Mouse (Mus musculus): ENCODE results near the gene Comp. TPM values are rescaled to one million over a fixed set of nuclear protein-coding genes. Genes with fewer than 3 reads are reported as not detected.
A peak's percentile ranks its signal among the peaks of the same experiment; 100 is the strongest.

The Comp gene
- 1 to 10 TPM; 8.9 to 9.9 TPM for total RNA-seq (2021)
- long read RNA-seq, experiment 1, partial matches to known transcripts: 10 of 13 reads
- long read RNA-seq, experiment 1, other reads (novel, unspliced or antisense): 1 of 13 reads
- long read RNA-seq, experiment 2, partial matches to known transcripts: 8 of 10 reads
- long read RNA-seq, experiment 2, other reads (novel, unspliced or antisense): 0 of 10 reads

DNA sequence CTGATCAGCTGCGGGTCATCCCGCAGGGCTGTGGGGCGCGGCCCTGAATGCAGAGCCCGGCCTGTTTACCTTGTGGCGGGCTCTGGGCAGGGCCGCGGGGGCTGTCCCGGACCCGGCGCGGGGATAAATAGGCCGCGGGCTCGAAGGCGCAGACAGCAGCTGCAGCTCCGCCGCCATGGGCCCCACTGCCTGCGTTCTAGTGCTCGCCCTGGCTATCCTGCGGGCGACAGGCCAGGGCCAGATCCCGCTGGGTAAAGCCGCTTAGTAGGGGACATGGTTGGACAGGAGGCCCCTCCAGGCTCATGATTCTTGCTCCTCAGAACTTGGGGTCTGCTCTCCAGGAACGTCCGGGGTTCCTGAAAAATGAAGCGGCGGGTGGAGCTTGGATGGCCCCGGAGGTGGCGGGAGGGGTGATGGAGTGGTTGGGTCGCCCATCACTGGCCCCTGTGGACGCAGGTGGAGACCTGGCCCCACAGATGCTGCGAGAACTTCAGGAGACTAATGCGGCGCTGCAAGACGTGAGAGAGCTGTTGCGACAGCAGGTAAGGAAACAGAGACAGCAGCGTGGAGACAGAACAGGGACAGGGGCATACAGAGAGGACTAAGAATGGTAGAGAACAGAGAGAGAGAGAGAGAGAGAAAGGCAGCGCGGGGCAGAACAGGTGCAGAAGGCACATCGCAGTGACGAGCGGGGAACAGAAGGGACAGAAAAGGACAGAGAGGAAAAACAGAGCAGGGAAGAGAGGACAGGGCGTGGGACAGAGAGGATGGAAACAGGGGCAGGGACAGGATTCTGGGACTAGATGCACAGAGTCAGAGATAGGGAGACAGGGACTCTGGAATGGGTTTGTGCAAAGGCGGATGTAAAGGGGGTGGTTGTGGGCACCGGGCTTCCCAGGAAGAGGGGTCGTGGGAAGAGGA lies at the start of gene Comp:
Comp (plus strand) TSS at position 162 of the 921 bp plus-strand sequence.
- intact Hi-C loops (cut with DNase I): no loop called here
- DNase-seq: no peak

DNA sequence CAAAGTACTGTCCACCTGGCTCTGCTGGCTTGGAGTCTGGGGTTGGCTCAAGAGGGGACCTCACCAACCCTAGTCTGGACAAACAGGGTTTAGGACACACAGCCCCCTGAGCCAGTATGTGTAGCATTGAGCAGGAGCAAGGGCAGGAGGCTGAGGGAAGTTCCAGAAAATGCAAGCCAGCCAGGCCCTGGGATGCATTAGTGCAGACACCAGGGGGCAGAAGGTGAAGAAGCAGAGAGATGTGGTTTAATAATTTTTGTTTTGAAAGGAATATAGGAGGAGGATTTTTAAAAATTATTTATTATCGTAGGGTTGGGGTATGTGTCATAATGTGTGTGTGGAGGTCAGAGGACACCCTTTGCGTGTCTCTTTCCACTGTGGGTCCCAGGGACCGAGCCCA lies 49.6 kb upstream of the Comp start:
- no peak for DNase-seq
- intact Hi-C loops (cut with DNase I): no loop called here

DNA sequence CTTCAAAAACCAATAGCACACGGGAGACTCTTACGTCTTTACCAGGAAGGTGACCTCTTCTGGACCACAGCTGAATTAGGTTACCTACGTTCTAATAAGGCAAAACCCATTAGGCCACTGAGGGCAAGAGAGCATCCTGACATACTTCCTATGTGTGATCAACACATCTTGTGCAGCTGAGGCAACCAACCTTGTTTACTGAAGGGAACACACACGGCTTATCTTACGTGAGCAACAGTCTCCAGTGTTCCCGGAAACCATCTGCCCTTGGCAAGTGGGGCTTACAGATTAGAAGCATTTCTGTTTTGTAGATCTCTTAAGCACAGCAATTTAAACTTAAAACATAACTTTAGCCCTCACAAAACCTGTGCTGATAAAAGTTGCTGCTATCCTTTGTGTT lies 45.8 kb upstream of the Comp start:
- intact Hi-C loops (cut with DNase I): no loop called here
- no peak for DNase-seq

DNA sequence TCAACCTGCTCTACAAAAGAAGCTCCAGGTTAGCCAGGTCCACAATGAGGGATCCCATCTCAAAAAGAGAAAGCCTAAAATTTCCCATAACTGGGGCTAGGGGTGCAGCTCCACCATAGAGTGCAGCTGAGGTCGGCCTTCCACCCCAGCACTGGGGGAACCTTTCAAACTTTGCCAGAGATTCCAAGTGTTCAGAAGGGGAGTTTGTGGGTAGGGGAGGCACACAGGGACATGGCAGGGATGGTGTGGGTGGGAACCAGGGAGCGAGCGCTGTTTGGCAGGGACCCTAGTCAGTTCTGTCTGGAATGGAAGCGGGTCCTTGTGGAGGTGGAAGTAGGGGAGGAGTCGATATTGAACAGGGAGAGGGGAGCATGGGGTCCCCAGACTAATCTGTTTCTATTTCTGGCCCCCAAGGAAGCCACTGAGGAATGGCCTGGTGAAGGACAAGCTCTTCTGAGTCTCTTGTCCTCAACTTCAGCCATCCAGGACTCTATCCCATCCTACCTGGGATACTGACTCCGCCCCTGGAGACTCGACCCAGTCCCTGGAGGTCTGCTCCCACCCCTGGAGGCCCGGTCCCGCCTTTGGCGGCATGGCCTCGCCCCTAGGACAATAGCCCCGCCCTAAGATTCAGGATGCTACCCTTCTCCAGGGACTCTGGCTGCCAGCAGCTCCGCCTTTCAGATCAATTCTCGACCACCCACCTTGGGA lies 44.1 kb upstream of the Comp start, which contains the start of gene Gdf1:
Gdf1 (plus strand) TSS at position 694 of the 711 bp plus-strand sequence.
- intact Hi-C loops (cut with DNase I): no loop called here
- no peak for DNase-seq

DNA sequence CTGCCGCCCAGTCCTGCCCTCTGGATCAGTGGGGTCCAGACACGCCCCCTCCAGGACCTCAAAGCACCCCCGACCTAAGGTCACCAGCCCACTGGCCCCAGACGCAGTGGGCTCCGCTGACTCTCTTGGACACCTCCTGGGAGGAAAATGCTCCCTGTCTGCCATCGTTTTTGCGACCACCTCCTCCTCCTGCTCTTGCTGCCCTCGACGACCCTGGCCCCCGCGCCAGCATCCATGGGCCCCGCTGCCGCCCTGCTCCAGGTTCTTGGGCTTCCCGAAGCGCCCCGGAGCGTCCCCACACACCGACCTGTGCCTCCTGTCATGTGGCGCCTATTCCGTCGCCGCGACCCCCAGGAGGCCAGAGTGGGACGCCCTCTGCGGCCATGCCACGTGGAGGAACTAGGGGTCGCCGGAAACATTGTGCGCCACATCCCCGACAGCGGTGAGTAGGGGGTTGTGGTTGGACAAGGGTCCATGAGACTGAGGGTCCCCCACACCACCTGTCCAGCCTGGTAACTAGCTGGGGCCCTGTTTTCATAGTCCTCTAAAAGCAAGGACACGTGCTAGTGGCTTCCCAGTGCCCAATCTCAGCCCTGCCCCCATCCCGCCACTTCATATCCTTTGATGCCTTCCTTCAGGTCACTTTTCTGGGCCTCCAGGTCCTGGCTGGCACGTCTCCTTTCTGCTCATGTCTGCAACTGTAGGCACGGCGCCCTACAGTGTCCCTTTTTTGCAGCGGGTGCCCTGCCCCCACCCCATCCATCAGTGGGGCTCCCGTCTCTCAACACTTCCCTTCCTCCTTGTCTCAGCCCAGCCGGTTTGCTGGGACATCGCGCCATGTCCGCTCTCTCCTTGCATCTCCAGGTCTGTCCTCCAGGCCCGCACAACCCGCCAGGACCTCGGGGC lies 43.3 kb upstream of the Comp start:
- intact Hi-C loops (cut with DNase I): no loop called here
- no peak for DNase-seq

DNA sequence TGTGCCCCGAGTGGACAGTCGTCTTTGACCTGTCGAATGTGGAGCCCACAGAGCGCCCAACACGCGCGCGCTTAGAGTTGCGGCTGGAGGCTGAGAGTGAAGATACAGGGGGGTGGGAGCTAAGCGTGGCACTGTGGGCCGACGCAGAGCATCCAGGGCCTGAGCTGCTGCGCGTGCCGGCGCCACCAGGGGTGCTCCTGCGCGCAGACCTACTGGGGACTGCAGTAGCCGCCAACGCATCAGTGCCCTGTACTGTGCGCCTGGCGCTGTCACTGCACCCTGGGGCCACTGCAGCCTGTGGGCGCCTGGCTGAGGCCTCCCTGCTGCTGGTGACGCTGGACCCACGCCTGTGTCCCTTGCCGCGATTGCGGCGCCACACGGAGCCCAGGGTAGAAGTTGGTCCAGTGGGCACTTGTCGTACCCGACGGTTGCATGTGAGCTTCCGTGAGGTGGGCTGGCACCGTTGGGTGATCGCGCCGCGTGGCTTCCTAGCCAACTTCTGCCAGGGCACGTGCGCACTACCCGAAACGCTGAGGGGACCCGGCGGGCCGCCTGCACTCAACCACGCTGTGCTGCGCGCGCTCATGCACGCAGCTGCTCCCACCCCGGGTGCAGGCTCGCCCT lies 42.5 kb upstream of the Comp start:
- intact Hi-C loops (cut with DNase I): no loop called here
- DNase-seq: no peak

DNA sequence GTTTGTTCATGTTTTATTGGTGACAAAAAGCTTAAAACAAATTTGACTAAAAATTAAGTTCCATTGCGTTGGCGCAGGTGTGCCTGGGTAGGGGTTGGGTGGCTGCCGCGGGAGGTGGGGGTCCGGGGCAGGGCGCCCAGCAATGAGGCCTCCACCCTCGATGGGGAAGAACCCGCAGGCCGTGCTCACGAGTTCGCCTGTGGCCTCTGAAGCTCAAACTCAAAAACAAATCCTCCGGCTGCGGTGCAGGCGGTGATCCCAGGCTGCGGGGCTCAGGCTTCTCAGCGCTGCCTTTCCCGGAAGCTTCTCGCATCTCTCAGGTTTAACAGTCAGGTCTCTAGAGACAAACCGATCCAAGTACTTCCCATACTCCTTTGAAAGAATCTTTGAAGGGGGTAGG lies 41.8 kb upstream of the Comp start:
- intact Hi-C loops (cut with DNase I): no loop called here
- DNase-seq: no peak

DNA sequence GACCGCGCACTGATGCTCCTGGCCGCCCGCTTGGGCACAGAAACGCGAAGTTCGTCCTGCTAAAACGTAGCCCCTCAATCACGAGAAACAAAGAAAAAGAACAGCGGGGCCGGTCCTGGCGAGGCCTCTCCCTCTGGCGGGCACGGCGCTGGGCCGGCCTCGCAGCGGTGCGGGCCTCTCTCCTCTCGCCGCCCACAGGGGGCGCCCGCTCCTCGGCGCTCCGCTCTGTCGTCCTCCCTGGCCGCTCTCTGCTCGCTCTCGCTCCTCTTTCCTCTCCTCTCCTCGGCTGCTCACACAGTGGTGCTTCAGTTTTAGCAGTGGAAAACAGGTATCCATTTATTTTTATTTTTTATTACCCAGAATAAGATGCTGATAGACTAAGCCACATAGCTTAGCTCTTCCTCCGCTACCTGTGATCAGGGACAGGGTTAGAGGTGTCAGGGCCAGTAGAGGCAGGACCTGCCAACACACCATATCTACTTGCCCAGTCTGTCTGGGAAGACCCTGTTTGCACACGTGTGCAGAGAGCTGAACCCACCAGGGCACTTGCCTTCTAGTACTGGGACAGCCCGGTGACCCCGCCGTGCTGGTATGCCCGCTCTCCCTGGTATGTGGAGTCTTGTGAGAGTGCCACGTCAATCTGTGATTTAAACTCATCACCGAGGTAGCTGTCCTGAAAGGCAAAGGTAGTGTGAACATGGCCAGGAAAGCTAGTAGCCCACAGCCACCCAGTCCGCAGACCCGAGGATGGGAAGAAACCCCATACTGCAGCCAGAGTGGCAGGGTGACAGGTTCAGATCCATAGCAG lies 41.1 kb upstream of the Comp start:
- intact Hi-C loops (cut with DNase I): no loop called here
- peak in 1 of 2 experiments; percentile 56 for DNase-seq

DNA sequence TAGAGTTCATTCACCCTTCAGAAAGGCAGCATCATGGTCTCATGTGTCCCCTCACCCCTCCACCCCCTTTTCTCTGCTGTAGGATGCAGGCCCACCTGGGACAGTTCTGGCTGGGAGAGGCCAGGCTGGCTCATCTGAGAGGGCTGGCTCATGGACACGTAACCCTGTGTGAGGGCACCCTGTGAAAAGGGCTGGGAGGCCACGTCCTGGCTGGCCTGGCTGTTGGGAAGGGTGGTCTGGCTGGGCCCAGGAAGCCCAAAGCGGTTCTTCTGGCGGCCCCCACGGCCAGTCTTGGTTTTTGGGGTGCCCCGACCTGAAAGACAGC lies 40.5 kb upstream of the Comp start:
- intact Hi-C loops (cut with DNase I): no loop called here
- no peak for DNase-seq

DNA sequence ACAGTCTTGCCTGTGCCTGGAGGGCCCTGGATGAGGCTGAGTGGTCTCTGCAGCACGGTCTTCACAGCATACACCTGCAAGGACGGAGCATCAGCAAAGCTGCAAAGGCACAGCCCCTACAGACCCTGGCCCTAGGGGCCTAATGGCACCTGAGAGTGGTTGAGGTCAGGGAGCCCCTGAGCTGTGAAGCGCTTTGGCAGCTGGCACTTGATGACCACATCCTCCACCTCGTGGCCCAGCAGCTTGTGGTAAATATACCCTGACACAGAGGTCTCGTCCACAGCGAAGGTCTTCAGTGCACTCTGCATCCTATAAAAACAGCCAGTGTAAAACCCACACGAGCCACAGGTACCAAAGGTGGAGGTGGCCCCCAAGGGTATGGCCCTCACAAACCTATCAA lies 34.4 kb upstream of the Comp start:
- intact Hi-C loops (cut with DNase I): no loop called here

DNA sequence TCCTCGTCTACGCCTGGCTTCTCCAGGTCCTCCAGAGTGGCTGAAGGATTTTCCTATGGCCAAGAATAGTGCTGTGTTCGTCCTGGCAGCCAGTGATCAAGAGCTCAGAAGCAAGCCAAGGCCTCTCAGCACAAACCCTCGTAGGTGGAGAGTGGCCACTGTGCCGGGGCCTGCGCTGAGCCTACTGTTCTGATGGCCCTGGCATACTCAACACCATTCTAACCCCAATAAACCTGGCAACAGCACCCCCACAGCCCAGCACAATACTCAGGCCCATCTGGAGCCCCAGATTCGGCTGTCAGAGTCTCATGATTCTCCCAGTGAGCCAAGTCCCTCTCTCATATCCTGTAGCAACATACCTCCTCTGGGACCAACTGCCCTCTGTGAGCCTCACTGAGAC lies 32.7 kb upstream of the Comp start:
- intact Hi-C loops (cut with DNase I): no loop called here
- no peak for DNase-seq

More for the DNA sequence above, 34.4 kb upstream of the Comp start:
- DNase-seq: no peak

DNA sequence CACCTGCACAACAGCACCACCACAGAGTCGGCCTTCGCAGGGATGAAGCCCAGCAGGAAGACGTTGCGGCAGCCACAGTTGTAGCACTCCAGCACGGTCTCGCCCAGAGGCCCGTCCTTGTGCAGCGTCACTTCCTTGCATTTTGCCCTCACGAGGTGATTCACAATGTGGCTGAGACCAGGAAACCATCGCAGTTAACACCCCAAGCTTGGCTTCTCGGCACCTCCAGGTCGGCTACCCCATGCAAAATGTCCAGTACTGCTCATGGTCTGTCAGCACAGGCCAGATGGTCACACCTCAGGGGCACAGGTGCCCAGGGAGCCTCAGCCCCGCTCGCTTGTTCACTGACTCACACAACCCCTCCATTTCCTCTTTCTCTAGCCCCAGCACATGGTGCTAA lies 31.4 kb upstream of the Comp start:
- intact Hi-C loops (cut with DNase I): no loop called here
- DNase-seq: no peak

DNA sequence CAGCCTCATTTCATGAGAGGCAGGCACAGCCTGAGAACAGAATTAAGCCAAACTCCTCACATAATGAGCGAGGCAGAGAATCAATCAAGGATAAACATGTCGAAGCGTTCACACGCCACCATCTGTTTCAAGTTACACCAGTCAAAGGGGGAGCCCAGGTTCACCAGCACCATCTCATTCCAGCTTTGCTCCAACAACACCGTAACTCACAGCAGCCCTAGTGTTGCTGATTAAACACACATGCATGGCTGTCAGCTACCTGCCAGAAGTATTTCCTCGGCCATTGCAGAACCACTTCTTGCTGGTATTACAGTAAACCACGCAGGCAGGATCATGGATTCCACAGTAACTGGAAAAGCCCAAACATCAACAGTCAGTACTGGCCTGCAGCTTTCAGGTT lies 30.3 kb upstream of the Comp start:
- intact Hi-C loops (cut with DNase I): no loop called here
- DNase-seq: no peak

DNA sequence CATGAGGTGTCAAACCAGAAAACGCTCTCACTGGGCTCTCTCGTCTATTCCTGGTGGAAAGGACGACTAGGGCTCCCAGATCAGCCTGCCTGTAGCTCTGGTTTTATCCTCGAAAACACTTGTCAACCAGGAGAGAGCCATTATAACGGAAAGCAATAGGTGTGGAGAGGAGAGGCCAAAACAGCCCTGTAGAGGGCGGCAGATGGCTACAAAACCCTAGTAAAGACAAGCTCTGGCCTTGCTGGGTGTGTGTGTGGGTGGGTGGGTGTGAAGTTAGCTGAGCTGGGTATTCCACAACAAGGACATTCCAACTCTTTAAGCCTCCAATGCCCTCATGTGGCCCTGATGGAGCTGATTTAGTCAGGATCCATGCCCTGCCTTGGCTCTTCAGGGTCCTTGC lies 29.7 kb upstream of the Comp start:
- no peak for DNase-seq
- intact Hi-C loops (cut with DNase I): no loop called here

DNA sequence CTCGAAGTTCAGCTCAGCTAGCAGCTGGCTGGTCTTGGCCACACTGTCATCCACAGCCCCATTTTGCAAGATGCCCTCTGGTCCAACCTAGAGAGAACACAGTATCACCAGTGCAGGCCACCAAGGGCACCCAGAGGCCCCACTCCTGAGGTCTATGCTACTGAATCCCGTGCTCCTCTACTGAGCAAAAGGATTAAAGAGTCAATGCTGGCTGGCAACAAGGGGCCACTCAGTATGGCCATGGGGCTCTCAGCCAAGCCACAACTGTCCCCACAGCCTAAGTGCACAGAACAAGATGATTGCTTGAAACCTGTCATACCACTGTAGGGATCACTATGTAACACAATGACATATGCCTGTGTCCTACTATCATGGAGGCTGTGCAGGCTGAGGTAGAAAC lies 29.1 kb upstream of the Comp start:
- intact Hi-C loops (cut with DNase I): no loop called here
- DNase-seq: no peak

DNA sequence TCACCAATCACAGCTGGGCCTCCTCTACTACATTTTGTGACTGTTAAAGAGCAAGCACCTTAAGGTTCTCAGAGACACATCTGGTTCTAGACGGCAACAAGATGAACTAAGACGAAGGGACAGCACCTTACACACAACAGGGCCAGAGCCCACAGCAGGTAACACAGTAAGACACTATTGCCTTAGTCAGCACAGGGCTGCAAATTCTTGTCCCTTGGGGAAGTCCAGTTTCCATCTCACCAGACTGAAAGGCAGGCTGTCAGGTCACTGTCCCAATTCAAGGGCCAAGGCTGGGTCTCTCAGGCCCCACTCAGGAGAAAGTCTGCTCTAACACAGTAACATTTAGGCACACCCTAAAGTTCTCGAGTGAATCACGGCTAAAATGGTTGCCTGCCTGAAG lies 25.9 kb upstream of the Comp start:
- DNase-seq: no peak
- intact Hi-C loops (cut with DNase I): no loop called here

DNA sequence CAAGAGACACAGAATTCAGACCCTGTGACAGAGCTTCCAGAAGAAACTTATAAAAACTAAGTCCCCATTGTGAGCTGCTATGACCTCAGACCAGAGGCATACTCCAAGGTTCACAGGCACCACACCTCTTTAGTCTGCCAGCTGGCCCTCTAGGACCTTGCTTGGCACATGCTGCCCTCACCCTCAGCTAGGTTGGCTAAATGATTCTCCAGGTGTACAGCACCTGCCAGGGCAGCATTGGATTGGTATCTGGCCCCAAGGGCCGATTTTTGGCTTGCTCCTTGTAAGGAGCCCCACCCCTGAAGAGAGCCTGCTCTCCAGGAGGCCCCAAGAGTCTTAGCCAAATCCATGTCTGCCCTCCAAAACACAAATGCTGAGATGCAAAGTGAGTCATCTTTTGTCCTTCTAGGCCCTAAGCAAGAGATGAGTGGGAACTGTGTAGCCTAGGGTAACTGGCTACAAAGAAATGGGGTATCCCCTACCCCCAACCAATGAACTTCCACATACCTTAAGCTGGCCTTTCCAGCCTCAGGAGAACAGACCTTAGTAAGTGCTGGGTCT lies 25.4 kb upstream of the Comp start:
- DNase-seq: no peak
- intact Hi-C loops (cut with DNase I): no loop called here

DNA sequence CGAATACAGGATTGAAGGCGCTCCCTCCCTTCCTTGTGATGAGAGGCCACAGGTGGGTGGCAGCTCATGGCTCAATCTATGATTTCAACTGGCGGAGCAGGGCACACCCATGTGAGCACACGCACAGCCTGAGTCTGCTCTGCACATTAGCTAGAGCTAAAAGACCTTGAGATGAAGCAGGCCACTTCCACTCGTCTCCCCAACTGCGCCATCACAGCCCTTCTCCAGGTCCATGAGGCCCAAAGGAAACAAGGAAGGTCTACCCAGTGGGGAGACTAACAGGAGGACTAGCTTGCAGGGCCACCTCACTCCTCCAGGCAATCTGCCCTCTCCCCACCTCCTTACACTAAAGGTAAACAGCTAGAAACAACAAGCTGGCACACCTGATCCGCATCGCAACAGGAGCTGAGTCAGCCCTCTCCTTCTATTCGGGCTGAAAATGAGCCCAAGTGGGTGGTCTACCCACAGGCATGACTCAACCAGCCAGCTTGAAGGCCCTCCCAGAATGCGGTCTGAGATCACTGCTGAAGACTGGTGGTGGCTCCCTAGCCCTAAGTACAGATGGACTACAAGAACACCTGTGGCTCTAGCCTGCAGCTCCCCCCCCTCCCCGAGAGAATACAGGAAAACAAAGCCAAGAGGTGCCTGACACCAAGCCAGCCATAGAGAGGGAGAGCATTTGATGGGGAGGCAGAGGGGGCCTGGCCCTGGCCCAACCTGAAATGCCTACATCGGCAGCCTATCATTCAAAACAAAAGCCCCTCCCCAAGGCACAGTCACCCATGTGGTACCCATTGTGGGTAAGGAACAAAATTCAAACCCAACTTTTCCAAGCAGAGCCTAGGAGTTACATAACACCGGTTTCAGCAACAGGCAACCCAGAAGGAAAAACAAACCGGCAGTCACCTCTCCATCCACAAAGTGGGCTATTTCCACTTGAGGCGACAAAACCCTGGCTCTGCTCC lies 22.0 kb upstream of the Comp start:
- no peak for DNase-seq
- intact Hi-C loops (cut with DNase I): no loop called here
